Mouse (Mus musculus) cortical plate, adult 2 months (tissue): ENCODE measurements around the gene Klhl33.
"Not testable (repeated sequence)": the region's sequence is repeated elsewhere in the genome, so short reads cannot be mapped to it uniquely, and the experiment has no call there.

Source experiments
- CTCF ChIP-seq: fragments of 200-500 bp; IDR thresholded peaks from 2 replicates; pipeline ENCODE4 v1.5.1; 2011; ENCODE audit warnings: mild to moderate bottlenecking, control low read depth, low read length; ENCODE audit not compliant: insufficient read depth; ENCODE audit errors: extremely low read depth
- POLR2A ChIP-seq: fragments of 200-500 bp; IDR thresholded peaks from 2 replicates; pipeline ENCODE4 v1.6.1; 2011; ENCODE audit warnings: mild to moderate bottlenecking, low read length, control low read depth; ENCODE audit not compliant: insufficient read depth; ENCODE audit errors: extremely low read depth

DNA sequence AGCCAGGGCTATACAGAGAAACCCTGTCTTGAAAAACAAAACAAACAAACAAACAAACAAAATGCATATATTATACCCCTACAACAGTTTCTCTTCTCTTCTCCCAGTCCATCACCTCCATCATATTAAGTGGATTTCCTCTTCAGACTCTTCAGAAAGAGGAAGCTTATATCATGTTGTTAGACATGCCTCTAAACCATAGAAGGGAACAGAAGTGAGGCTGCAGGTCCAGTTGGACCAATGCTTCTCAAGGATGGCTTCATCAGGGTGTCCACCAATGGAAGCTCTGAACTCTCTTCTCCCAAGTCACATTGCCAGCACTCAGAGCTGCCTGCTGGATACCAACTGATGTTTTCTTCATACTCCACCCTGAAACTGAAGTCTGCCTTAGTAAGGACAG is 8.0 kb upstream of the Klhl33 start:
- TF ChIP-seq CTCF, POLR2A: not testable (repeated sequence)
